Mouse (Mus musculus): ENCODE data around the gene Sh2b2.

Gene Sh2b2

GRCm38 (mm10) chr5:136246452-136246838, at the start of gene Sh2b2:
TSS of gene Sh2b2 (minus strand) at chr5:136246556.
- no peak for DNase-seq (ENCODE audit: low spot score)

DNA sequence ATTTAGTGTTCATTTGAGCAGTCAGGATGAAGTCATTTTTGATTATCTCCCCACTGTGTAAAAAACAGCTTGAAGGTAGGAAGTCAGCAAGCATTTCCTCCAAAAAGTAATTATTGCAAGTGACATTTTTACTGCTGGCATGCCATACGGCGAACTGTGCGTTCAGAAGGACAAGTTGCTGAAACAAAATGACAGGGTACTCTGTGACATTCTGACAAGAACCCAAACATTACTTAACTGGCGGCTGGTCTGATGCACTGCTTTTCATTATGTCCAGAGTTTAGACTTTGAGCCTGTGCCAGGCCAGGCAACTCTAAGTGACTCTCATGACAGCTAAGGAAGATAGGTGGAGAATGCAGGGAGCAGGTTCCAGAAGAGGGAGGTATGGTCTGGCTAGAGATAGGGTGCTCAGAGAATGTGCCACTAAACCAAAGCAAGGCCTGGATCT, 46.6 kb upstream of the Sh2b2 start:
- DNase-seq (ENCODE audit: low spot score) = no peak

GRCm38 (mm10) chr5:136292361-136292760, 46.0 kb upstream of the Sh2b2 start:
- no peak for DNase-seq (ENCODE audit: low spot score)

DNA sequence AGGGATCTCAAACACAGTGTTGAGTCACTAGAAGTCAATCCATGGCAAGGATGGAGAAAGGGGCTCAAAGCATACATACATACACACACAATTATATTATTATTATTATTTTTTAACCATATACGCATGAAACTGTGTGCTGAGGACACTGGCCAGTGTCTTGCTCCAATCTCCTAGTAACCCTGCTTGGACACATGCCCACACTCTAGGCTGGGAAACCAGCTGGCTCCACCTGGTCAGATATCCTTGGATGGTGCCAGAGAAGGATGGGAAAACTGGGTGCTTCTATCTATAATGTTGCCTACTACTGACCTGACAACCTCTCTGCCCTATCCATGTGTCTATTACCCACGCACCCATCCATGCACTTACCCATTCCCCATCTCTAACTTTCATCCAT, 45.2 kb upstream of the Sh2b2 start:
- no peak for DNase-seq (ENCODE audit: low spot score)

DNA sequence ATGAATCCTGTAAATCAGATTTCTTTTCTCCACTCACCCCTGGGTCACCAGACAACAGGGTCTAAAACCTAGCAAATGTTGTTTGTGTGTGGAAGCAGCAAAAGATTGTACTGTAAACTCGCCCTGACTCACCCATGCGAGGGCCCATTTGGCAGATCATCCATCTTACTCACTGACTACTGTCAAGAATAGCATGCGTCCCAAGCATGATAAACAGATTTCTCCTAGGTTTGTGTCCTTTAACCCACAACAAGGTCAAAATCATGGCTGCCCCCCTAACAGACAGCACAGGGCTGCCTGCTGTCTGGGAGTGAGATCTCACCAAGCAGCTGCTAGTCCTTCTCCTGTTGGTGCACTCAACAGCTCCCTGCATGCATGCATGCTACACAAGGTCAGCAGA, 43.4 kb upstream of the Sh2b2 start:
- no peak for DNase-seq (ENCODE audit: low spot score)

DNA sequence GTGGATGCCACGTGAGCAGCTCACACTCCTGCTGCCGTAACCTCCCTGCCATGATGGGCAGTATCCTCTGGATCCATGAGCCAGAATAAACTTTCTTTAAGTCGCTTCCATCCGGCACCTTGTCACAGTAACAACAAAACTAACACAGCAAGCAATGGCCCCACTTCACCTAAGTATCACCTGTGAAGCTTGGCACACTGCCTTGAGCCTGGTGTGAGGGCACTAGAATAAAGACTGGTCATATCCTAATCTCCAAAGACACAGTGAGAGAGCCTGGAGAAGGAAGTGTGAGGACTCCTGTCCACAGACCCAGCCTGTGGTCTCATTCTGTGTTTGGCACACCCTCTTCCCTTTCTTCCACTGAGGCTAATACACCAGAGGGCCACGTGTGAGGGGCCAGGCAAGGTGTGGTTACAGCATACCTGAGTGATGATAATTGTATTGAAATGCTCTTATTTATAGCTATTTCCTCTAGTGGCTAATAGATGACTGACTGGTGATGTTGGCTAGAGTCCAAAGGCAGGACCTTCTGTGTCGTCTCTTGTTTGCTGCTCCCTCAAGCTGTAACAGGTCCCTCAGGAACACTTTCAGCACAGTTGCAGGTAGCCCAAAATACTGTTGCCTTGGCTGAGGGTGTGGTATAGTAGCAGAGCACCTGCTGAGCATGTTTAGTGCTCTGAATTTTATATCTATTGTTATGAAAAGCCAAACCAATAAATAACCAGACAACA, 42.2 kb upstream of the Sh2b2 start:
- no peak for DNase-seq (ENCODE audit: low spot score)

DNA sequence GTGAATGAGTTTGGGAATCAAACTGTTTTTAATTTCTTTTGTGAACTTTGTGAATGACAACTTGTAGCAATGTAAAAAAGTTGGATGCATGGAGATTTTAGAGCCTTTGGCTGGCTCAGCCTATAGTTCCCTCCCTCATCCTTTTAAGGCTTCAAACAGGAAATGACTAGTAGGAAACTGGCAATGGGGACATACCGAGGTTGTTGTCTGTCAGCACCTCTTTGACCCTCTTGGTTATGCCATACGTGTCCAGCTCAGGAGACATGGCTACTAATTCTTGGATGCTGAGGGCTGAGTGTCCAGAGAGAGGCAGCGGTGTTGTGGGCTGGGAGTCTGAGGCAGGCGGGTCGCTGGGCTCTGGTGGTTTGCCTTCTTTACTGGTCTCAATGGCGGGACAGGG, 40.2 kb upstream of the Sh2b2 start:
- no peak for DNase-seq (ENCODE audit: low spot score)

GRCm38 (mm10) chr5:136285106-136285505, 38.8 kb upstream of the Sh2b2 start:
- DNase-seq (ENCODE audit: low spot score) = no peak

DNA sequence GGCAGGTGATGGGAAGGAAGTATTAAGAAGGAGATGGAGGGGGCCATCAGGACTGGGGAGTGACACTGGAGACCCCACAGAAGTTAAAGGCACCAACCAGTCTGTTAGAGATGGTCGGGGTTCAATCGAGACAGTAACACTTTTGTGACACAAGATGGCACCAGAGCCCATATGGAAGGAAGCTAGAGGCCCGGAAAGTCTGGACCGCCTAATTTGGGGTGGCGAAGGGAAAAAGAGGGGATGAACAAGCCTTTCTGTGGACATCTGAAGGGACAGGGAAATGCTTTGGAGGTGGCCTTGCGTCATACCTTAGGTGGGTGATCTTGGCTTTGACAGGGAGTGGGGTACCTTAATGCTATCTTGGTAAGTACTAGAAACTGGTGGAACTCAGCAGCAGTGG, 35.0 kb upstream of the Sh2b2 start:
- DNase-seq (ENCODE audit: low spot score) = no peak

DNA sequence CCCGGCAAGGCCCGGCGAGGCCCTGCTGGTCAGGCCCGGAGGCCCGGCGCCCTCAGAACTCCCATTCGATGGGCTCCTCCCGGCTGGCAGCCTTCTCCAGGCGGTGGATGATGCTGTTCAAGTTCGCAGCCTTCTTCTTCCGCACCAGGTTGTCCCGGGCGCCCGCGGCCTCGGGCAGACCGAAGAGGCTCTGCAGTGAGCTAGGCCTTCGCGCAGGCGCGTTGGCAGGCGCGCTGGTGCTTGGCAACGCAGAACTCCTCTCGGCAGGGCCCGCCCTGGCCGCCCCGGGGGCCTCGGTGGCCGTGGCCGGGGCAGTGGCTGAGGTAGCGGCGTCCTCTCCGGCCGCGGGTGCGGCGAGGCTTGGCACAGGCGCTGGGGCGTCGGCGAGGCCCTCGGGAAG, 28.4 kb upstream of the Sh2b2 start:
- DNase-seq (ENCODE audit: low spot score) = no peak

DNA sequence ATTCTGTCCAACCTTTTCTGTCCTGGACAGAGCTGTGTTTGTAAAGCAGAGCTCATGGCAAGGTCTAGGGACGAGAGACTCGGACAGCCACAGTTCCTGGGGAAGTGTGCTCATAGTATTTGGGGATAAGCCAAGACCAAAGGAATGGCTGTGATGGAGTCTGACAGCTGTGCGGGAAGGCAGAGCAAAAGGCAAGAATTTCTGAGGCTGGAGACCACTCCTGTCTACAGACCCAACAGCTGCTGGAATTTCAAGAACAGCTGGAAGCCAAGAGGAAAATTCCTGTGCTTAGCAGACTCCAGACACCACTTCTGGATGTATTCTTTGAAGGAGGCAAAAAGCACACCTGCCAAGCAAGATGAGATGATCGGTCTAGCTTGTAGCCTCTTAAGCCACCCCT, 23.6 kb upstream of the Sh2b2 start:
- no peak for DNase-seq (ENCODE audit: low spot score)

DNA sequence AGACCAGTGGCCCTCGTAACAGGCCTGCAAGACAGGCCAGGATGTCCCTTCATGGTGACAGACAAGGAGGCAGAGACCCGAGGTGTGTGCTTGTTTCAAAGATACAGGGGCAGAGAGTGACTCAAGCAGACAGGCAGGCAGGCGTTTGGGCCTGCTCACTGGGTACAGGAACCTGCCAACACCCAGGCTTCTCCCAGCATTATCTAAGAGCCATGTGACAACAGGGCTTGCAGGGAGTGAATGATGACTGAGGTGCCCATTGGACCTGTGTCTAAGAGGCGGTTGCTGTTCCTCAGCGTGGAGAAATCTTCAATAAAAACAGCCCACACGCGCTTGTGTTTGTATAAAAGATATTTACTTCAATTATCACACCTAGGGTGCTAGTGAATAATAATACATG, 19.7 kb upstream of the Sh2b2 start:
- no peak for DNase-seq (ENCODE audit: low spot score)

DNA sequence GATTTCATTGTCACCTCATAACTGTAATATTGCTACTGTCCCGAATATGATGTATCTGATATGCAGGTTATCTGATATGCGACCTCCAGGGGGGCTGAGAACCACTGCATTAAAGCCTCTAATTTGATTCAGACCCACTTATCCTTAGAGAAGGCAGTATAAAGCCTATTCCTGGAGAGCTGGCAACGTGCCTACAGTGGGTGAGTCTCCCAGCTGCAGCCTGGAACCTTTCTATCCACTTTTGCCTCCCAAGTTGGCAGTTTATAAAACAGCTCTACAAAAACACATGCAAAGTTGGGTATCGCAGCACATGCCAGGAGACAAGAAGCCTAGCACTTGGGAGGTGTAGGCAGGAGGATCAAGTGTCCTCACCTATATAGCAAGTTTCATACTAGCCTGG, 17.0 kb upstream of the Sh2b2 start:
- DNase-seq (ENCODE audit: low spot score) = no peak

- peak; percentile 50 for DNase-seq (ENCODE audit: low spot score)
Observed at GRCm38 (mm10) chr5:136258919-136259318, 12.6 kb upstream of the Sh2b2 start.

DNA sequence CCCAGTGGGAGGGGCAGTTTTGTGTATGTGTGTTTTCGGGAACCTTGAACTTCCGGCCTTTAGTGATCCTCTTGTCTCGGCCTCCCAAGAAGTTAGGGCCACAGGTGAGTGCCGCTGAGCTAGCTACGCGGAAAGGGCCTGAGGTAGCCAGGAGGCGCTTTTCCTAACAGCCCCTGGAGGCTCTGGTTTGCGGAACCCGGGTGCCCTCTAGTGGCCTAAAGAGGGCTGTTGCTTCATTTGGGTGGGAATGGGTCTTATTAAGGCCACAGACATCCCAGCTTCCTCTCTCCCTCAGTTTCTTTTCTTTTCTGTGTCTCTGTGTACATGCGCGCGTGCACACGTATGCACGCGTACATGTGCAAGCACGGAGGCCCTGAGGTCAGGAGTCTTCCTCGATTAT, 6.5 kb upstream of the Sh2b2 start:
- DNase-seq (ENCODE audit: low spot score) = peak; percentile 71

DNA sequence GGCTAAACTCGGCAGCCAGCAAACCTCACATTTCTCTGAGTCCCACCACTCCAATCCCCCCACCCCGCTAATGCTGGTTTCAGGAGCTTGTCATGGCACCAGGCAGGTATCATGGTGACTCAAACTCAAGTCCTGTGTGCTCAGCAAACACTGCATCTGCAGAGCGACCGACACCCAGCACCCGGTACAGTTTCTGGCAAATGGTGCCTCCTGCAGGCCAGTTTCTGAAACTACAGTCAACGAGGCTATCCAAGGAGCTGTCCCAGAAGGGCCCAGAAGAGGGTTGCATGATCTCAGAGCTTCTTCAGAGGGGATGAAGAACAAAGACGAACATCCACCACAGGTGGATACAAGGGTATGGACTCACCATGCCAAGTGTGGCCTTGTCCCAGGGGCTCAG, 4.6 kb upstream of the Sh2b2 start:
- peak; percentile 33 for DNase-seq (ENCODE audit: low spot score)

DNA sequence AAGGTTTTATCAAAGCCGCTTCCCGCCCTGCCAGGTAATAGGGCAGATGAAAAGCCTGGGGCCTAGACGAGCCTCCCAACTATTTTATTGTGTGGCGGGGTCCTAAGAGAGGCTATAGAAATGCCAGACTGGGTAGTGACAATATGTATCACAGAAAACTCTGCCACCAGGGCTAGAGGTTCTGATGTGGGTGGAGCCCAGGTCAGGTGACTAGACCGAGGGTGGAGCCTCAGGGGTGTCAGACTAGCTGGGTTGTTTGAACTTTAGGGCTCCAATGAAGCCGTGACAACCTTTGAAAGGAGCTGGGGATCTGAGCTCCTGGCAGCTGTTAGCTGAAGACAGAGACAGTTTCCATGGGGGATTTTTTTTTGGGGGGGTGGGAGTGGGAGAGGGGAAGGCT, 2.1 kb upstream of the Sh2b2 start:
- DNase-seq (ENCODE audit: low spot score) = no peak

DNA sequence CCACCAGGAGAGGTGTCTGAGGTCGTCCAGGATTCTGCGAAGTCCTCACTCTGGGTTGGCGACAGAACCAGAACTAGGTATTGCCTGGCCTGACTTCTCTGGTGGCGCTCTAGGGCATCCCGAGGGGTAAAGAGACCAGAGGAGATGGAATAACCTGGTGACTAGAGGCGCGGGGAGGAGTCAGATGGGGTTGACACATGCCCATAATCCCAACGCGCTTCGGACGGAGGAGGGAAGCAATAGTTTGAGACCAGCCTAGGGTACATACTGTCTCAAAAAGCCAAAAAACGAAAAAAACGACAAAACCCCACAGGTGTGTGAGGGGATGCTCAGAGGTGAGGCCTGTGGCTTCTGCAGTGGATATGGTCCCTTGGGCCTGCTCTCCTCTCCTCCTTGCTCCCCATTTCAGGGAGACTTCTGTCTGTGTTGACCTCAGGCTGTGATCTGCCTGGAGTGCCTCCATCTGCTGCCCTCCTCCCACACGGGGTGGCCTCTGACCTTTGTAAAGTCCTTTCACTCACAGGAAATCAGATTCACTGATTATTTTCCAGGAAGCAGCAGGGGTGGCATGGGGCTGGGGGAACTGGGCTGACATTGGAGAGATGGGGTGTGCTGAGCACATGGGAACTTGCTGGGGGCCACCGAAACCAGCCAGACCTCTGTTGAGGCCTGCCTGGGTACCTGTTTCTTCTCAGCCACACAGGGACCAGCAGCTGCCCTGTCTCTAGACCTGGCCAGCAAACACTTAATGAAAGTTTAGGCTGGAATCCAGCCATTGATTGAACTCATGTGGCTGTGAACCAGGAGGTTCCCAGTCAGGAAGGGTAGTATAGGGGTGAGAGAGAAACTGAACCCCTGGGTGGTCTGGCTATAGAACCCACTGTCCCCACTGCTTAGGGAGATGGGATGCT, 560 bp downstream of the Sh2b2 start:
- DNase-seq (ENCODE audit: low spot score) = no peak

GRCm38 (mm10) chr5:136244762-136245540, 1.4 kb downstream of the Sh2b2 start:
- peak; percentile 83 for DNase-seq (ENCODE audit: low spot score)

GRCm38 (mm10) chr5:136243851-136244761, 2.2 kb downstream of the Sh2b2 start:
- DNase-seq (ENCODE audit: low spot score) = peak; percentile 32

- no peak for DNase-seq (ENCODE audit: low spot score)
Observed at GRCm38 (mm10) chr5:136241161-136241560, 5.2 kb downstream of the Sh2b2 start.

Data from ovary, postnatal 36 days (tissue).